Mouse (Mus musculus): Measurements from ENCODE around the gene Dnaaf2. TPM values are rescaled to one million over a fixed set of nuclear protein-coding genes. Genes with fewer than 3 reads are reported as not detected.

Dnaaf2 gene
- polyA plus RNA-seq, 1 experiment from 2014 or later, result 11.5 TPM

DNA sequence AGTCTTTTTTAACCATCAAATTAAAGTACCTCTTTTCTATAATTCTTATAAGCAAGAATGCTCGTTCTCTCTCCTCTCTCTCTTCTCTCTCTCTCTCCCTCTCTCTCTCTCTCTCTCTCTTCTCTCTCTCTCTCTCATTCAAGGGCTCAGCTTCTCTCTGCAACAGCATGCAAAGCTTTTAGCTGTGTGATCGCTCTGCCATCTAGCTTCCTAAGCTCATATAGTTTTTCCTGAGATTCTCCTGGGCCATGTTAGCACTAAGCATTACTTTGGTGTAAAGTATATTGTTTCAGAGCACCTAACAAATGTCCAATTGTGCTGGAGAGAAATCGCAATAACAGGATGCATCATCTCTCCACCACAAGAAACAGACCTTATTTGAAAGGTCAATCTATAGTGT is 59.0 kb downstream of the Dnaaf2 start:
- H3K9me3 ChIP-seq (replicated peaks; ENCODE audit: control insufficient read depth, low read length), result no peaks in the 10 kb centered on the region
- no peak overlapping the region for H3K4me3 ChIP-seq (ENCODE audit: low read depth, low read length)
- 92% methylated on average over 3 of the region's 3 CpGs for WGBS
- no peak overlapping the region for H3K27ac ChIP-seq (replicated peaks; ENCODE audit: low read depth, low read length)
- no peak for ATAC-seq (replicated peaks; ENCODE audit: insufficient number of reproducible peaks, low FRiP score, low TSS enrichment, low read depth)
- no peaks in the 10 kb centered on the region for H3K36me3 ChIP-seq (replicated peaks; ENCODE audit: control insufficient read depth, insufficient read depth, low read depth, low read length)
- no peak for DNase-seq (ENCODE audit: low spot score)
- no peak overlapping the region for H3K4me2 ChIP-seq (ENCODE audit: low read depth, low read length)
- H3K4me1 ChIP-seq (ENCODE audit: control insufficient read depth, insufficient read depth, low read length), result no peaks in the 10 kb centered on the region
- no peak overlapping the region for H3K9ac ChIP-seq (replicated peaks; ENCODE audit: low read length)
- H3K27me3 ChIP-seq (ENCODE audit: control insufficient read depth, insufficient read depth, low read length), result no peaks in the 10 kb centered on the region

Small RNAs within 50 kb of the gene (microRNA-seq; reads per million reads assigned to microRNA genes)
- gene Gm47287 (ENCODE audit: borderline number of aligned reads) (not detected), gene Gm47295 (ENCODE audit: borderline number of aligned reads) (2.4 reads per million)

Other genes starting within 250 kb of the Dnaaf2 start
- gene Rps29, start 39.2 kb downstream of the Dnaaf2 start, polyA plus RNA-seq (2014; fragmentation: Nextera tagmentation; extraction: Ambion mirVana), result 1,323 and 1,416 TPM in 2 replicates
- gene Lrr1, start 29.6 kb downstream of the Dnaaf2 start, polyA plus RNA-seq (2014; fragmentation: Nextera tagmentation; extraction: Ambion mirVana), result 26.4 and 33.6 TPM in 2 replicates
- 503 and 536 TPM in 2 replicates for gene Rpl36al, start 14.3 kb downstream of the Dnaaf2 start, polyA plus RNA-seq (2014; fragmentation: Nextera tagmentation; extraction: Ambion mirVana)
- 37.7 and 39.5 TPM in 2 replicates for gene Mgat2, start 14.3 kb downstream of the Dnaaf2 start, polyA plus RNA-seq (2014; fragmentation: Nextera tagmentation; extraction: Ambion mirVana)
- gene Gm49383, start 1.3 kb downstream of the Dnaaf2 start, polyA plus RNA-seq (2014; fragmentation: Nextera tagmentation; extraction: Ambion mirVana), result 42.9 and 43.7 TPM in 2 replicates
- gene Gm49384, start 5.8 kb upstream of the Dnaaf2 start, polyA plus RNA-seq (2014; fragmentation: Nextera tagmentation; extraction: Ambion mirVana), result 42.7 and 46.3 TPM in 2 replicates
- gene Pole2, start 29.8 kb upstream of the Dnaaf2 start, polyA plus RNA-seq (2014; fragmentation: Nextera tagmentation; extraction: Ambion mirVana), result 30.6 and 36.5 TPM in 2 replicates
- 3.4 and 4.6 TPM in 2 replicates for gene Klhdc1, start 42.7 kb upstream of the Dnaaf2 start, polyA plus RNA-seq (2014; fragmentation: Nextera tagmentation; extraction: Ambion mirVana)
- 235 and 241 TPM in 2 replicates for gene Klhdc2, start 98.3 kb upstream of the Dnaaf2 start, polyA plus RNA-seq (2014; fragmentation: Nextera tagmentation; extraction: Ambion mirVana)
- gene Nemf, start 158.7 kb upstream of the Dnaaf2 start, polyA plus RNA-seq (2014; fragmentation: Nextera tagmentation; extraction: Ambion mirVana), result 77.4 and 89.8 TPM in 2 replicates
- gene Arf6, start 173.7 kb upstream of the Dnaaf2 start, polyA plus RNA-seq (2014; fragmentation: Nextera tagmentation; extraction: Ambion mirVana), result 53.7 and 56.4 TPM in 2 replicates
- 1.0 and 1.9 TPM in 2 replicates for gene Gm9887, start 174.0 kb upstream of the Dnaaf2 start, polyA plus RNA-seq (2014; fragmentation: Nextera tagmentation; extraction: Ambion mirVana)

All from embryonic facial prominence, embryonic 11.5 days (tissue).